Mouse (Mus musculus): ENCODE measurements around the gene Chn1.
"Not testable (repeated sequence)": the region's sequence is repeated elsewhere in the genome, so short reads cannot be mapped to it uniquely, and the experiment has no call there.

Gene Chn1

DNA sequence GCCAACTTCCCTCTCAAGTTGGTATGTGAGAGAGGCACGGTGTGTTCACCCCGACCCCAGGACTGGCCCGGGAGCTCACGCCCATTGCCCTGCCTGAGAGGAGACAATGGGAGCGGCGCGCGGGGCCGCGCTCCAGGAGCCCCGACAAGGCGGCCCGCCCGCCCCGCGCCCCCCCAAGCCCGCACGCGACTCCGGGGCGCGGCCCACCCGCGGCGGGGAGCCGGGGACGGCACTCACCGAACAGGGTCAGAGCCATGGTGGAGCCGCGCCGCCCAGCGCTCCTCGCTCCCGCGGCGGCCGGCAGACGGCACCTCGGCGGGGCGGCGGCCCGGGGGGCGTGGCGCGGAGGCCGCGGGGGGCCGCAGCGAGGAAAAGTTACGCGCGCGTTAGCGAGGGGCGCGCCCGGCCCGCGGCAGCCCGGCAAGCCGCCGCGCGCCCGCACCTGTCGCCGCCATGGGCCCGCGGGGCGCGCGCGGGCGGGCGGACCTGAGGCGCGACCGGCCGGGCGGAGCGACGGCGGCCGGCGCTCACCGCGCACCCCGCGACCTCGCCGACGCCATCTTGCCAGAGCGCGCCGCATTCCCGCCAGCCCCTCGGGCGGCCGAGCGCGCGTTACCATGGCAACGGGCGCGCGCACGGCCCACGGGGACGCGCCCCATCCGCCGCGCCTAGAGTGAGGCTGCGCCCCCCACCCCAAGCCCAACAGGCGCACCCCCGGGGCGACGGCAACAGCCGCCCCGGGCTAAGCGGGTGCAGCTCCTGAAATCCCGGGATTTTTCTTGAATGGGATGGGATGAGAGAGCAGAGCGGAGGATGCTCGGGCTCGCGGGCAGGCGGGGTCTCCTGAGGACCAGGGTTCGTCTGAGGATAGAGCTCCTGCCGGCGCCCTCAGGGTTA lies at the start of gene Chn1:
TSS of gene Chn1 (minus strand) at position 561 of the 897 bp plus-strand sequence.
- DNase-seq, result peak; percentile 60

DNA sequence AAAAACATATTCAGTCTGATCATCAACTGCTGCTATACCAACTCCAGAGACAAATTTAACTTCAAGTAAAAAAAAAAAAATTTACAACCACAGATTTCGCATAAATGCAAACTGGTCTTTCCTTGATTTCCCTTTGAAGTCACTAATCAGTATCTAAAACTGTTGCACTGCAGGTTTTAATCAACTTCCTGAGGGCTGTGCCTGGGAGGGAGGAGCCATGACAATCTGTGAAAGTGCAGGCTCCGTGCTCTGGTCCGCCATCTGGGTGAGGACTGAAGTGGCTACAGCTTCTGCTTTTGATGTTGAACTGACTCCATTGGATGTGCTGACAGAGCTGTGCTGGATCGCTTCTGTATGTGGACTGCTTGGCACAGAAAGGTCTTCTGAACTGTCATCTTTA lies 43.6 kb upstream of the Chn1 start:
- DNase-seq, result no peak

DNA sequence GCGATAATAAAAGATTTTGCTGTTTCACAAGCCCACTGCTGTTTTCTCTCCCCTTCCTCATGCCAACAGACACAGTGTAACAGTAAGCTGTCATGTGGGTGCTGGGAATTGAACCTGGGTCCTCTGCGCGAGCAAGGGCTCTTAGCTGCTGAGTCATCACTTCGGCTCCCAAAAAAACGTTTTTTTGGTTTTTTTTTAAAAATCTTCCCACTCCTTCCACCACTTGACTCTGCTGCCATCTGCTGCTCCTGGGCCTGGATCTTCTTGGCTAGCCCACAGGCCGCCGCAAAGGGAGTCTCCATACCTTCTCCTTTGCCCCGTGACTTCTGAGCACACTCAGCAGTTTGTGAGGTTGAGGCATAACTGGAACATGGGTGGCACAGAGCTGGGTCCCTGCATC lies 32.5 kb upstream of the Chn1 start:
- DNase-seq, result no peak

DNA sequence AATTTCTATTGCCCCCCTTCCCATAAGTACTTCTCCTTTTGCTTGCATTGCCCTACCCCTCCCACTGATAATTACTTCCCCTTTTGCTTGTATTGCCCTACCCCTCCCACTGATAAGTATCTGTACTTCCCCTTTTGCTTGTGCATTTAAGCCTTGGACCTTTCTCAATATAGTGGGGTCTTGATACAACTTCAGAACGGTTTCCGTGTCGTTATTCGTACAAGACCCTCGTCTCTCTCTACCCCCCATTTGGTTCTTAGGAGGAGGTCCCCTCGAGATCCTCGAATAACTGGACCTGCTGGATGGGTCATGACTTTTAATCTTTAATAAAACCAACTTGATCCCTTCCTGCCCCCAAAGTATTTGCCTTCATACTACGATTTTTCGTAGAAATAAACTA lies 25.0 kb upstream of the Chn1 start:
- DNase-seq, result not testable (repeated sequence)

DNA sequence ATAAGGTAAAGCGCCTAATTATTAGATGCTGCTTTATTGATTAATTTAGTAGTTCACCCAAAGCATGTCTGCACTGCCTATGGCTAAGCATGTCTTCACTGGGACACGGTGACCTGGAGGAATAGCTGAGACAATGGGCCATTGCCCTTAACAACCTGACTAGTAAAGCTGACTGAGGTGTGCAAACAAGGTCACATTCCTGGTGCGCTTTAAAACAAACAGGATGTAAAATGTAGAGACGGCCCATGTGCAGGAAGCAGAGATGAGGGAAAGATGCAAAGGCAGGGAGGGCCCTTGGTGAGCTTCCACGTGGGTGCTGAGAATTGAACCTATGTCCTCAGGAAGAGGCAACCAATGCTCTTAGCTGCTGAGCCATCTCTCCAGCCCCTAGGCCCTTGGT lies 23.6 kb upstream of the Chn1 start:
- DNase-seq, result no peak

DNA sequence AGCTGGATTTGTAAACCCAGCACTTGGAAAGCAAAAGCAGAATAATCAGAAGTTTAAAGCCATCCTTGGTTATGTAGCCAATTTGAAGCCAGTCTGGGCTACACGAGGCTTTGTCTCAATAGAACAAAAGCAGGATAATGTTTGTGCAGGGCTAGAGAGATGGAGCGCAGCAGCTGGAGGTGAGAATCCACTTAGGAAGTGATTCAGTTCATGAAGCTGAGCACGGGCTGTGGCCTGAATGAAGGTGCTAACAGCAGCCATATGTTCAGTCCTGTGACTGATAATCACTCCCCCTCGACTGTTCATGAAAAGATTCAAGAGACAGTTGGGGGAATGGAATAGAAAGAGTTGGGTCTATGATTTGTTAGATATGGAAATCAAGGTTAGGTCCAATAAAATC lies 23.0 kb upstream of the Chn1 start:
- no peak for DNase-seq

DNA sequence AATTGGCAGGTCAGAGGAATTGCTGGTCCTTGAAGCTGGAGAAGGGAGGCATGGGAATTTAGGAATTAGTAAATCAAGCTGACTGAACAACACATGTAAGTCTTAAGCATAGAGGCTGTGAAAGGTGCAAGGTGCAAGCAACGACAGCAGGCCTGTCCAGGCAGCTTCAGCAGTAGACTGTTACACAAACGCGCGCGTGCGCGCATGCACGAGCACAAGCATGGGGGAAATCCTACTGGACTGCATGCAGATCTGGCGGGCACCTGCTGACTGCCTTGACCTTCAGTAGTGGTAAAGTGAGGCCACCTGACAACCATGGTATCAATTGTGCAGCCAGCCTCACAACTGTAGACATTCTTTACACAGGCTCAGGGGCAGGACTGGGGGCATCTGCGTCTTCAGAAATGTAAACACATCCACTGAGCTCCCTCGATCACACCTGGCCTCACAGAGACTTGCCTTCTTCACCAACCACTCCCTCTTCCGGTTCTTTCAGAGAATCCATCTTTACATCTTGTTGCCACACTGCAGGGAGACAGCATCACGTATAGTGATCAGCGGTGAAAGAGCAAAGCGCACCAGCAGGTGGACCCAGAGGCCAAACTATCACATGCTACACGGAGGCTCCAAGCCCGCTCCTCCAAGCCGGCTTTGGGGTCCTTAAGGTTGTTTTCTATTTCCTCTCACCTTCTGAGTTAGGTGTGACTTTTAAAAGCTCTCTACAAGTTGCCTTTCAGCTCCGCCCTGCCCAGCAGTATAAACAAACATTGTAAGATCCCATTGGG lies 16.9 kb upstream of the Chn1 start:
- no peak for DNase-seq

DNA sequence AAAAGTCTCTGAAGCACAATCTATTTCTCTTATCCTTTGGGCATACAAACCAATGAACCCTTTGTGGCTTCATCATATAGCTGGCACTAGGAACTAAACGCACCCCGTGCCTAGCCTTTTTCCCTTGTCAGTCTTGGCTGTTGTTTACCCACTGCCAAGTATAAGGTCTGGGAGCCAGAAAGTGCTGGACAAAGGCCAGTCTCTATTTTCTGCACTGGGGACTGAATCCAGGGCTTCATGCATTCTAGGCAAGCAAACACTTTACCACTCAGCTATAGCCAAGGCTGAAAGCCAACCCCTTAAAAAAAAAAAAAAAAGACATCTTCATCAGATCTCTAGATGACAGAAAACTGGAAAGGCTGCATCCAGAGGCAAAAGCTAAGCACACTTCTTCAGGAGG lies 15.2 kb upstream of the Chn1 start:
- DNase-seq, result no peak

DNA sequence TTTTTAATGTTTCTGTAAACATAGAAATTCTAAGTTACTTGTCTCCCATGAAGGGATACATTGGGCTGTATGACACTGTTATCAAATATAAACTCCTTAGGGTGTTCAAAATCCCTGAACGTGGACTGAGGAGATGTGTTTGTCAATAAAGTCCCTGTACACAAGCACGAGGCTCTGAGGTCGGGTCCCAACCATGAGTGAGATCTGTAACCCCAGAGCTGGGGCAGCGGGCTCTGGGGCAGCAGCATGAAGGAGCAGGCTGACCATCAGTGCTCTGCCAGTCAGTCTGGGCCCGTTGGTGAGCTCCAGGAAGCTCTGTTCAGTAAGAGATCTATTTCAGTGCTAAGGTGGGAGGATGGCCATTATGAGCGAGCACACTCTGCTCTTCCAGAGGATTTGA lies 13.2 kb upstream of the Chn1 start:
- DNase-seq, result no peak

DNA sequence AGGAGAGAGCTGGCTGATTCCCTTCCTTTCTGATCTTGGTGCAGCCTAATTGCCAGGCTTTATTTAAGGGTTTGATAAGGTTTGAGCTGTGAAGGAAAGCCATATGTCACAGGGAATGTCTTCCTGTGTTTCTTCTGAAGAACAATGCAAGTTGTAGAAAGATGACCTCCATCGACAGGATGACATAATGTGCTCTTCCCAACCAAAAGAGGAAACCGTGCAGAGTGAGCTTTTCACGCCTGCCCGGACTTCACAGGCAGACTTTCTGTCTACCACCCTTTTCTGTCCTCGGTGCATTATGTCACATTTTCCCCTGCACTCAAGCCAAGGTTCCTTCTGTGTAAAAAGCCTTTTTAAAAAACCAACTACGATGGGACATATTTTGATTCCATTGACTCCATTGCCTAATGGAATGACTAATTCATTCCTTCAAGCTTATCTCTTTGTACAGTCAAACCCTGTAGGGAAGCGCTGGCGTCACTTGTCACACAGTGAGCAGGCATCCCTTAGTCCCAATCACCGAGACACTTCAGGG lies 7.3 kb upstream of the Chn1 start:
- no peak for DNase-seq

DNA sequence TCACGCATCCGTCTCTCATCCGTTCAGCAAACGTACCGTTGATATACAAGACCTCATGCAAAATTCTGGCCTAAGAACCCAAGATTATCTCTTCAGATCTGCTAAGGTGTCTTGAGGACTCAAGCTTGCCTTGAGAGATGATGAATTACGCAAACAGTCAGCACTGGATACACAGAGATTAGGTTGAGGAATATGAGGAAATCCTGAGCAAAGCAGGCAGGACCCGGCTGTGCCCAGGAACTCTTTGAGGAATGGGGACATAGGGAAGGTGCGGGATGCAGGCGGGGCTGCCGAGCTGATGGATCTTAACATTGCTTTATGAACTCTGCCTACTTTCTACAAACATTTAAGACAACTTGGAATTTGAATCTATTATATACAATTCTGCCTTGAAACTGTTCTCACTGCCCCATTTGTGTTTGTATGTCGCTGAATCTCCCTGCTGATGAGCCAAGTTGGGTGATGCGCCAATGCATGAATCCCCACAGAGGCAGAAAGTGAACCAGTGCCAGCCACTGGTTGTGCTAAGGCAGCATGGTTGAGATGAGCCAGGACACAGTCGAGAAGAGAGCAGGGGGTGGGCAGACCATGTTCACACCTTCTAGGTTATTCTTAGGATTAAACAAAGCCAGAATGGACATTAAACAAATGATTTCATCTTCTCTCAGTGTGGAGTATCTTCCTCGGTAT lies 5.3 kb upstream of the Chn1 start:
- DNase-seq, result no peak

DNA sequence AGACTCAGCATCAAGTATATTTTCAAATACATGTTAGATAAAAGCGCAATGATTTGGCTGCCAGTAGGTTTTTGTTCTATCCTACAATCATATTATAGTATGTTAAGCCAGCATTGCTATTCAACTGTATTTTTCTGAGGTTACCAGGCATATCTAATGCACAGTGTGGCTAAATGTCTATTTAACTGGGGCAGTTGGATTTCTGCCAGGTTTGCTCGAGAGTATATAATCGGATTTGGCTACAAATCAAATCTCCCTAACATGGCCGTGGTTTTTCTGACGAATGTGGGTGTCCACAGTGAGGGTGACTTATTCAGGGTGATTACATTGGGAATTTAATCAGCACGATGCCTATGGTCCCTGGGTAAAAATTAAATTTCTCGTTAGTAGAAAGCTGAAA lies 4.7 kb upstream of the Chn1 start:
- DNase-seq, result no peak

DNA sequence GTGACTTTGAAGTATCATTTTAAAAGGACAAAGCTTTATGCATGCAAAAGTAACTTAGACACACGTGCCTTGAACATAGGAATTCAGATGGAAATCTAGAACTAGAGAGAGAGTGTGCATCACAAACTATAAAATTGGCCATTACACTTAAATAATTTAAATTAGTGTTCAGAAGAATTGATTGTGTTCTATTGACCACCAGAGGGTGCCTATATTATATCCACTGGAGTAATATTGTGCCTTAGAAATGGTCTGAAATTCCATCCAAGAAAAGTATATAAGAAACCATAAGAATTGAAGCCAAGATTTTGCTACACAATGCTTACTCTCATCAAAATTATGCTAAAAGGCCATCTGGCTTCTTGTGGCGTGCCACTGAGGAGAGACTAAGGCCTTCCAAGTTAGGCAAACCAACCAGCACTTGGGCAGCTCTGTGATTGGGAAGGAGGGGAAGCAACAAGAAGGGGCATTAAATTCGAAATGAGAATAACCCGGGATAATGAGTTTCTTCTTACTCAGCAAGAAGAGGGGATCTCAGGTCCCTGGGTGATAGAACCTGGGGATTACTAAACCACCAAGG lies 4.0 kb upstream of the Chn1 start:
- DNase-seq, result no peak

DNA sequence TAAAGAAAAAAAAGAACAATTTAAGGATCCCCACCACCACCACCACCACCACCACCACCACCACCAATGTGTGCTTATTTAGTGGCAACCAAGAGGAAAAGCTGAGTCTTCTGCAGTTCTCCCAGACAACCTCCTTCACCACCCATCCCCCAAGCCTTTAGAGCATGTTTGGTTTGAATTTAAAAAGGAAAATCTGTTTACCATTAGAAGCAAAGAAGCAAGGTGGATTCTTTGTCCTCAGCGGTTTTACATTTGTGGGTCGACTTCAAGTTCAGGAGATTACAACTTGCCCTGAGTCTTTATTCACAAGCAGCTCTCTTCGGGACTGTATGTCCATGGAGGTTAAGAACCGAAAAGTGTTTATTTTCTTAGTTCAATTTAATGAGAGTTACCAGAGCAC lies 1.8 kb upstream of the Chn1 start:
- no peak for DNase-seq

DNA sequence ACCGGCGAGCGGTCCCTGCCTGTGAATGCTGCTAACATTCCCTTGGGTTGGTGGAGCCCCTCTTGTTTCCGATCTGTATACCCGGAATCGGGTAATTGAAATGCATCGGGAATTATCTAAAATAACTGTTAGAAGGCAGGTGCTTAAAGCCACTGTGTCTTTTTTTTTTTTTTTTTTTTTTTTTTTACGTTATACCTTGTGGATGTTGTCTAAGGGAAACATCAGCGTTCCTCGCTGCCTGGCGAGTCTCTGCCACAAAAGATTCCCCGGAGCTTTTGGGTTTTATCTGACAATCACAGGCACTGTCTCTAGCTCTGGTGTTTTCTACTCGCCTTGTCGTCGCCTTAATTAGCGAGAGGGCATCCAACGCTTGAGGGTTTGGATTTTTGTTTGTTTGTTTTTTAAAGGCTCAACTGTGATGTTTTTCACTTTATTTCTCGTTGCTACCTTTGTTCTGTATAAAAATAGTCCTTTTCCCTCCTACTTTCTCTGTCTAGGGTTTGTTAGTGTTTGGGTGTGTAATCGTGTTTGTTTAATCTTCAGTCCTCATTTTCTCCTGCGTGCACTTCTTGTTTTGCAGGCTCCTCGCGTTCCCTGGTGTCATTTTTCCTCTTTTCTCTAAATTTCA lies 651 bp upstream of the Chn1 start:
- no peak for DNase-seq

DNA sequence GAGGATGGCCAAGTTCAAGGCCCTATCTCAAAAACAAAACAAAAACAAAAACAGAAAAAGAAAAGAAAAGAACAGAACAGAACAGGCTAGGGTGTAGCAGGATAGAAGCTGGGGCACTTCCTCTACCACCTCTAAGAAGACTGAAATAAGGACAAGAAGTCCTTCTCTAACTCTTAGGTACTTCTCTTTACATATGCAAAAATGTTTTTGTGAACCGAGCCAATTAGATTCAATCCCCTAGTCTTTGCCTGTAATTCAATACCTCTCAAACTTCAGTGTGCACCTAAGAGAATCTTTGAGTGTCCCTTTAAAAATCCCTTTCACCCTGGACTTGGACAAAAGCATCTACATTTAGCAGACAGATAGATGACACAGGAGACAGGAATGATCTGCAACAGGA lies 2.2 kb downstream of the Chn1 start:
- DNase-seq, result no peak

DNA sequence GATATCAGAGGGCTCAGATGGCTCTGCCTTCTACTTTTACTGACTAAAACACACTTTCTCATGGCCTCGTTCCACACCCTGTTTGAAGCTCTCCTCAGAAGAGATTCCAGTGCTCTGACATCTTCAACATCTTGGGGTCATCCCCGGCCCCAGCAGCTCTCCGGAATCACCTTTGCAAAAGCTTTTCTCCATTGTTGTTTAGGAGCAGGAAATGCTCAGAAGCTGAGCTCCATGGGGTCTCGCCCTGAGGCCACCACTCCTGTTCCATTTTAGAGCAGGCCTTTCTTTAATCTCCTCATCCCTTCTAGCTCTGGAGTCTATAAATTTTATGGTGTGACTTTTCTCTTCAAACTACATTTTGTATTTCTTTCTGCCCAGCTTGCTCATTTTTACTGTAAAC lies 6.5 kb downstream of the Chn1 start:
- DNase-seq, result no peak

DNA sequence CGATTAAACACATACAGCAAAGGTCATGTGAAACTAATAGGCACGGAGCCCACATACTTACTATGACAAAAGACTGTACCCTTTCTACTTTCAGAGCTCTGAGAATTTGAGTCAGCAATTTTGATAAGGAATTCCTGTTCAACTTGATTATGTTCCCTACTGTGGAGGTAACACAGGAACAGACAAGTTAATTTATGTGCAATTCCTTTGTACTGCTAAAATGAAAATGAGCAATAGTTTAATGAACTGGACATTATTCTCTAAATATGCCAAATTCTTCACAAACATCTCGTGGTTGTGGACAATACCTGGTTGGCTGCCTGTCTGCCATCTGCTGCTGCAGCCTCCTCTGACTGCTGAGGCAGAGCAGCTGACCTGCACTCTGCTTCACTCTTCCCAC lies 11.6 kb downstream of the Chn1 start:
- DNase-seq, result no peak

DNA sequence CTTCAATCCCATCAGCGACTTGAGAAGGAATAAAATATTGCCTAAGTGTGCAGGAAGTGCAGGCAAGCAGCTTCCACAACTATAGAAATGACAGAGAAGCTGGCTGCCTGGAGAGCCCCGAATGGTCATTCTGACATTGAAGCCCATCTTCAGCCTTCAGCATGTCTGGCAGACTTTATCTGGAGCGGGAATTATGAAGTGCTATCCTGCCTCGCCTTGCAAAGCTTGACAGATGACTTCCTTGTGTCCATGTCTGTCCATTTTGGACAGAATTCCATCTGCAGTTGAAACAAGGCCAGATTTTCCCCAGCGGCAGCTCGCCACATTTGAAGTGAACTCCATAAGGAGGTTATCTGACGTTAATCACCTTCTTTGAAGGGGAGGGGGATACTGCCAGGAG lies 15.2 kb downstream of the Chn1 start:
- no peak for DNase-seq

DNA sequence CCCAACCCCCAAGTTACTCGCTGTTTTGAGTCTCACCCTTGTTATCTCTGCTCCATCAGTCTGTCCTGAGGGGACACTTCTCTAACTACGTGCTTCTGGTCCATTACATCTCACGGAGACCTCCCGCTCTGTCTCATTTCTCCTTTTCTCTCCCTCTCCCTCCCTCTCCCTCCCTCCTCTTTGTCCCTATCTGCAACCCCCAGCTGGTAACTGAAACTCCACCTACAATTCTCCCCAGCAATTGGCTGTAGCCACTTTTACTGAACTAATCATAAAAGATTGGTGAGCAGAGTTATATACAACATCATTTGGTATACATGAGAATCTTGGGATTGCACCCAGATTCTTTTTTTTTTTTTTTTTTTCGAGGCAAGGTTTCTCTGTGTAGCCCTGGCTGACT lies 16.1 kb downstream of the Chn1 start:
- no peak for DNase-seq

DNA sequence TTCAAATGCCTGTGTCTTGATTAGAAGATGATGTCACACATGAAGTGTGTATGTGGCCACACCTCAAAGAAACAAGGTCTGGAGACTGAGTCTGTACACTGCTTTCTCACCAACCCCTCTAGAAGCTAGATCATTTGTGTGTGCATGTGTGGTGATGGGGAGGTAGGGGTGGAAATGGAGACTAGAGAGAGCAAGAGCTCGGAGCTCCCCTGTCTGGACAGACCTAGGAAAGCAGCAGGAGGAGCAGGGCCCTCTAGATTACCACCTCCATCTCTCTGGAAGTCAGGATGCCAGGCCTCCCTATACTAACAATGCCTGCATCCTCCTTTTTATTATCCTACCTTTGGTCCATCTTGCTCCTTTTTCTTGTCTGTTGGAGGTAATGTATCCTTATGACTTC lies 27.8 kb downstream of the Chn1 start:
- no peak for DNase-seq

DNA sequence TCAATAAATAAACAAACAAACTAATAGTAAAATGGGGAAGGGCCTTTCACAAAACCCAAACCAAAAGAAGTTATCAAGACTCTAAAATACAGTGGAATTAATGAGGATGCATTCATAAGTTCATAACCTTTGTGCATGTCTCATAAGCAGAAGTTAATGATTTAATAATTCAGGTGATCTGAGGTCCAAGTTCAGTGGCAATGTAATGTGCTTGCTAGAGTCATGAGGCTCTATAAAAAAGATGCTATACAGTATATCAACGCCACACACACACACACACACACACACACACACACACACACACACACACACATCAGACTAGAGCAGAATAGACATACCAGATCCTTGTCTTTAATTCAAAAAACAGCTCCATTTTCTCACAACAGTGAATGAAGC lies 28.8 kb downstream of the Chn1 start:
- no peak for DNase-seq
